Mouse (Mus musculus) c-Kit-positive CD71-positive TER-119-negative erythroid progenitor cells, embryonic 14.5 days (primary cell): ENCODE data around the gene Tmem268.

ENCODE experiments used
- DNase-seq: peaks from one replicate; pipeline ENCODE4 v3.0.0-alpha.2; 2013; ENCODE audit warnings: low read depth

Gene Tmem268

DNA sequence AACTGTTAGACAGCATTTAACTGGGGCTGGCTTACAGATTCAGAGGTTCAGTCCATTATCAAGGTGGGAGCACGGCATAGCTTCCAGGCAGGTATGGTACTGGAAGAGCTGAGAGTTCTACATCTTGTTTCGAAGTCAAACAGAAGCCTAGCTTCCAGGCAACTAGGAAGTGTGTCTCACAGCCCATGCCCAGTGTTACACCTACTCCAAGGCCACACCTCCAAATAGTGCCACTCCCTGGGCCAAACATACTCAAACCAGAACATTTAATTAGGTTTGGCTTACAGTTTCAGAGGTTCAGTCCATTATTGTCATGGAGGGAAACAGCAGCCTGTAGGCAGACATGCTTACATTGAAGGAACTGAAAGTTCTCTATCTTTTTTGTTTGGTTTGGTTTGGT, 3.5 kb upstream of the Tmem268 start:
- DNase-seq: no peak

DNA sequence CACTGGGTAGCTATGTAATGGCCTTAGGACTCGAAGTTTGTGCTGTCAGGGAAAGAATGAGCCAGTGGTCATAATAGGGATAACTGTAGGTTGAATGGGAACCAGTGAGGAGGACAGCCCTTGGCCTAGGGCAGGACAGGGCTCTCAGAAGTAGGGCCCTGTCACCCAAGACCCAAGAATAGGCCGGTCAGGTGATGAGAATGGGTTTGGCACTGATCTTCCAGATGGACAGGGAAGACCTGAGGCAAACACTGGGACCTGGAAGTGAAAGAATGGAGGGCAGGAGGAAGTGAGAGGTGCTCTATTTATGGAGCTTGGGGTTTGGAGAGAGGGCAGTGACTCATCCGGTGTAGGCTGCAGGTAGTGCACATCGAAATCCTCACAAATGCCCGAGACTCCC, 1.9 kb upstream of the Tmem268 start:
- no peak for DNase-seq

DNA sequence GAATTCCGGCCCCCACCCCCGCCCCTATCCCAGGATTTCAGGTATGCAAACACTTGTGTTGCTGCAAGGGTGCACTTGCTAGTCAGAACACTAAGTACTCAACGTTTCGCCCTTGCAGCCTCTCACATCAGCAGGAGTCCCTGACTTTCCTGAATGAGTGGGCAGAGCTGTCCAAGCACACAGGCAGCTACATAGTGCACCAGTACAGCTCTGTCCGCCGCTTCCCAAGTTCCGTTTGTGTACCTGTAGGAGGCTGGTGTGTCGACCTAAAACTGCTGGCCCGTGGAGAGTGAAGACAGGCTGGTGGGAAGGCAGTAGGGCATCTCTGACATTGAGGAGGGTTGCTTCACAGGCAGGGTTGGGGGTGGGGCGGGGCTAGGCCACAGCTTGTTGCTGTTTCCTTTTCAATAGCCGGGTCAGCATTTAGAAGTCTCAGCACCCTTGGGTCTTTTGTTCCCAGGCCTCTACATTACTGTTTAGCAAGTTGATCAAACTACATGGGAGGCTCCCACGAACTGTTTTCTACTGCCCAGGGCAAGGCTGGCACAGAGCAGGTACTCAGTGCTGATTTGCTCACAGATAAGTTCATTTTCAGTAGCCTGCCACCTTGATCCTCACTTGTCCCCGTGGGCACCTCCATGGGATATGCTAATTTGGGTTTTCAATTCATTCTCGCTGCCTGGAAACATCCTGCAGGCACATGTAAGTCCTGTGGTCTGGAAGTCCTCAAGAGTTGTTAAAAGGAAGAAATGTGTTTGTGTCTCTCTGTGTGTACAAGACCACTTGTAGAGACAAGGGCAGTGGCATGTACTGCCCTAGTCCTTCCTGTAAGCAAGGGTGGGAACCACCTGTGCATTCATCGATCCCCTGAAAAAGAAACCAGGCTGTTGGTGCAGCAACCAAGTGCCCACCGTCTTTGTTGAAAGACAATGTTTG, 1.2 kb upstream of the Tmem268 start:
- no peak for DNase-seq

DNA sequence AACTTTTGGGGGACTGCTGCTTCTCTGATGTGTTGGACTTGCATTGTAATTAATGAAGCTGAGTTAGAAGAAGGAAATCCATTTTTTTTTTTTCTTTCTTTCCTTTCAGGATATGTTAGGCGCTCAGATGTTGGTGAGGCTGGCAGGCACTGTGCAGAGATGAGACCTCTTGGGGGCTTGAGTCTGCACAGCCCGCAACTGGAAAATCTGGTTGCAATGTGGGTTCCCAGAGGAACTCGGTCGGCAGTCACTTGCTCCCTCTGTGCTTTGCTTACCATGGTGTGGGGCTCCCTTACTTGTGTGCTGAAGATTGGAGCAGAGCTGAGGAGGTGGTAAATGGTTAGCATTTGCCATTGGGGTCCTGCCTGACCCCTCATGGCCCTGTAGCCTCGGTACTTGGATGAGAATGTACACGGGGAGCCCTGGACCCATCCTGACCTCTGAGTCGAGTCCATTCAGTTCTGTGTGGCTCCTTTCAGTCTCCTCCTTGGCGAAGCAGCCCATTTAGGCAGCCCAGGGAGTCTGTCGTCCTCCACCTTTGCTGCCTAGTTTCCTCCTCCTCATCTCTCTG, 631 bp downstream of the Tmem268 start:
- DNase-seq: no peak

DNA sequence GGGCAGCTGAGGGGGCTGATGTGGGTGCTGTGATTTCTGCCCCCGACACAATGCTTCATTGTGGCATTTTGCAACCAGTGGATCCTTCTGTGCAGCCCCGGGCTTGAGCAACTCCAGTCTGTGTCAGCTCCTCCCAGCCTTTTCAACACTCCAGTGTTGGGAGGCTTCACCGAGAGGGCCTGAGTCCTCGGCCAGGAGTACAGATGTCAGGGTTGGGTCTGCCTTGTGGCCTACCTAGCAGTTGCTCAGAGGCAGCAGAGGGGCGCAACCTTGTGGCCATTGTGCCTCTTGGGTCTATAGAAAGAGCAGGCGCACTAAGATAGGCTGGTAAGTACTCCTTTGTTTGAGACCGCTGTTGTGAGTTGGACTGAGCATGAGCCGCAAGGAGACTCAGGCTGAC, 1.5 kb downstream of the Tmem268 start:
- DNase-seq: no peak

DNA sequence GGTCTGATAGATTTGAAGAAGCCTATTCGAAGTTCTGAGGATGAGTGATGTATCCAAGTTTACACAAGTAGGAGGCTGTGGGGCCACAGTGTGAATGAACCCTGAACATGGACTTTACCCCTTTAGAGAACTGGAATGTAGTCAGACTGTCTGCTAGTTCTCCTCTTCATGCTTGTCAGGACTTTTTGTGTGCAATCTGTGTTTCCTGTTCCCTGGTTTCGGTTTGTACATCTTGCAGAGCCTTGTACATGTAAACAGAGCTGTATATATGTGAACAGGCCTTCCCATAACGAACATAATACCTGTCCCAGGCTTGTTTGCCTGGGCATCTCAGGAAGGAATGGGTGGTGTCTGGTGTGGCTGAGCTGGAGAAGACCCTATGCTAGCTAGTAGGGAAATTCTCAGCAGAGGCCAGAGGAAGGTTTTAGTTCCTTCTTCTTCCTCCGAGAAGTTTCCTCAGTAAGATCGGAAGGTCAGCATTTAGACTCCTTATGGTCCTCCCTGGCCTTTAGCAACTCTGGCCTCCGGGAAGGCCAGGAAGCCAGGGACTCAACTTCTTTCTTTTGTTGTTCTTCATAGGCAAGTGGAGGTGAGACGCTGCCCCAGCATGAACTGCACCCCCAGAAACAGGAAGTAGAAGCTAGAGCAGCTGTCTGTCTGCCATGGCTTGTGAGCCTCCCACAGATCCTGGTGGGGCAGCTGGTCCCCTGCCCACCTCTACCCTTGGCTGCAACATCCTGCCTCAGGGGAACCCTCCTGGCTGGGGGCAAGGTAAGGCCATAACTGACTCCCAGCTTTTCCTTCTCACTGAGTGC, 3.5 kb downstream of the Tmem268 start:
- DNase-seq: no peak

DNA sequence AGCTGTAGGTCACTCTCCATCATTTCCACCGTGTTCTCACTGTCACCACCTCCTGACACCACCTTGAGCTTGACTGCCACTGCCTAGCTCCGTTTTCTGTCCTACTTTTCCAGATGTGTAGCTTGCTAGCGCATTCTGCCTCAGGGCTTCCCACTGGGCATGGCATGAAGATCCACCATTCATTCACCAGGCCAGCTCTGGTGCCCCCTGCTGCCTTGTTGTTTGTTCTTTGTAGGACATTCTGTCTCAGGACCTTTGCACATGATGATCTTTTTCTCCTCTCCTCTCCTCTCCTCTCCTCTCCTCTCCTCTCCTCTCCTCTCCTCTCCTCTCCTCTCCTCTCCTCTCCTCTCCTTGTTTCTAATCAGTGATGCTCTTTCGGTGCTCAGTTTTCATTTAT, 4.2 kb downstream of the Tmem268 start:
- no peak for DNase-seq

DNA sequence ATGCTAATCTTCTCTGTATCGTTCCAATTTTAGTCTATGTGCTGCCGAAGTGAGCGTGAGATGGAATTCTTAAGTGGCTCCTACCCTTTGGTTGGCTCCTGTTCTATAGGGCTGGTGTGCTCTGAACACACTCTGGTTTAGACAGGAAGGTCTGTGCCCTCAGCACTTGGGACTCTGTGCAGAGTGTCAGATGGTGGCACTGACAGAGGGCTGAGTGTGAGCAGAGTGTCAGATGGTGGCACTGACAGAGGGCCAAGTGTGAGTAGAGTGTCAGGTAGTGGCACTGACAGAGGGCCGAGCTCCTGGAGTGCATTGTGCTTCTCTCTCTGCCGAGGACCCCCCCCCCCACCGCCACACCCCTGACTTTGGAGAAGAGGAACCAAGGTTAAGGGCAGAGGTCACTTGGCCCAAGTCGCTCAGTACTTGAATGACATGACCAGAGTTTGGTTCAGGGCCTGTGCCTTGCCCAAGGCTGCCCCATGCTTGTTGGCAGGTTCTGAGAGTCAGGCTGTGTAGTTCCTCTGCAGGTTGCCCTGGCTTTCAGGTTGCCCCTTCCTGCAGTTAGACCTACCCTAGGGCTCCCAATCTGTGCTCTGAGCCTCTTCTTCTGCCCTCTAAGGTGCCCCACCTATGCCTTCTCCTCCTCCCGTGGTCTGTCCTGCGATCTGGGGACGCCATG, 9.3 kb downstream of the Tmem268 start:
- DNase-seq: no peak

DNA sequence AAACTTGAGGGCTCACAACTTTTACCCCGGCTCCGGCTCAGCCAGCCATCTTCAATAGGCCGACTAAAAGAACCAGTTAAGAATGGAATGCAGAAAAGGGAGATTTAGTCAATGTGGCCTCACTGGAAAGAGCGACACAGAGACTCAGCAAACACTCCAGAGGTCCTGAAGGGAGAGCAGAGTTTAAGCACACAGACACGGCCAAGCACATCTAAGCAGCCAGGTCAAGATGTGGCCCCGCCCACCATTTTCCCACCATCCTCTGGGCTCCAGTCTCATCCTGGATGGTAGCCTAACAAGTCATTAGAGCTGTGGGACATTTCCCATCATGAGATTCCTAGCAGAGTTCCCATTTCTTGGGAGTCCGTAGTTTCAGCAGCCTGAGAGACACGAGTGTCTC, 10.7 kb downstream of the Tmem268 start:
- no peak for DNase-seq

DNA sequence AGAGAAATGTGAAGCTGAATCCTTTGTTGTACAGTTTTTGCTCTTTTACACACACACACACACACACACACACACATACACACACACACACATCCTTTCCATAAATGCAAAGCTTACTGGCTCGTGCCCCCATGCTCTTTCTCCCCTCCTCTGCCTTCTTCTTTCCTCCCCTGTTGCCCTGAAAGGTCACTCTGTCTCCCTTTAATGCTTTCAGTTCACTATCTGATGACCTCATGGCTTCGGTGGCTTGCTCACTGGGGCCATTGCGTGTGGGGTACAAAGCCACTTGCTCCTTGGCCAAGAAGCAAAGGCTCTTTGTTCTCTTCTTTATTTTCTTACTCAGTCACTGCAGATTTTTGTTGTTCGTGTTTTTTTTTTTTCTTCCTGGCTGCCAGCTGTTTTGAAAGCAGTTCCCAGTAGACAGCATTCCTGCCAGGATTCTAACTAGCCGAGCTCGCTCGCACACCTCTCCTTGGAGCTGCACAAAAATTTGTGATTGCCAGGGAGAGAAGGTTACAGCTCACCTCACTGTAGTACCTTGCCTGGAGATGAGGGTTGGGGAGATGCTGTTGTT, 11.7 kb downstream of the Tmem268 start:
- DNase-seq: no peak

DNA sequence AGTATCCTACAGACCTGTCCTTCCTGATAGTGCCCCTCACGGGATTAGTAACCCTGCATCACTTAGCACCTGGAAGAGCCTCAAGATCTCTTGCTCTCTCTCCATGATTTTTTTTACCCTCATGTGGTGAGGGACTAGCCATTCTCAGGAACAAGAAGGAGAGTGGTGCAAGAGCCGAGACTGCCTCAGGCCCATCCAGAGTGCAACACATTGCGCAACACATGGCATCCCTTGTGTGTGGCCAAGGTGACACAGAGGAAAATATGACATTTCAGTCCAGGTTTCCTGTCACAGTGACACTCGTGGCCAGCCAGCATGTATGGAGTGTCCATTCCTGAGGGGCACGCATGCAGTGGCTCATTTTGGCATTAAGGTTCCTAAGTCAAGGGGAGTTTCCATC, 14.0 kb downstream of the Tmem268 start:
- no peak for DNase-seq

DNA sequence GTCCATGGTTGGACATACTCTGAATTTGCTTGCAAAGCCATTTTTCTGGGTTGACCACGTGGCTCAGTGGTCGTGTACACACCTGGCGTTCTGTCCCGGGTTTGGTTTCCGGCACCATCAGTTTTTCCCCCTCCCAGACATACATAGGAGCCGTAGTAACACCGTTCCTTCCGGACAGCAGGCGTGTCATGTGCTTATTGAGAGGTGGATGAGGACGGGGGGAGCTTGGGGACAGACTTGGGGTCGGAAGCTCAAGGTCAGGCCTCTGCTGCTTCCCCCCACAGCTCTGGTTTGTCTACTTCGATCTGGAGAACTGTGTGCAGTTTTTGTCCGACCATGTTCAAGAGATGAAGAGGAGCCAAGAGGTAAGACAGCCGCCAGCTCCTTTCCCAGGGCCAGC, 21.1 kb downstream of the Tmem268 start:
- DNase-seq: no peak

DNA sequence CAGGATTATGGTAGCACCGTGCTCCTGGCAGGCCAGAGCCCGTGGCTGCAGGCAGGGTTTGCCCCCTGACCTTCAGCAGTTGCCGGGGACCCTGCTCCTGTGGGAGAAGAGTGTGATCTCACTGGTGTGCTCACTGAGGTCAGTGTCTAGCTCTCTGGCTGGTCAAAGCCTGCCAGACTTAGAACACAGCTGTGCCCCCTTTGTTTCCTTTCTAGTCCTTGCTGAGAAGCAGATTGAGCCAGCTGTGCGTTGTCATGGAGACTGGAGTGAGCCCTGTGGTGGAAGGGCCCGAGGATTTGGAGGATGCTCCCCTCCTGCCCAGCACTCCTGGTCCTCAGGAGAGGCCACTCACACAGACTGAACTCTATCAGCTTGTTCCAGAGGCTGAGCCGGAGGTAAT, 21.5 kb downstream of the Tmem268 start:
- no peak for DNase-seq

DNA sequence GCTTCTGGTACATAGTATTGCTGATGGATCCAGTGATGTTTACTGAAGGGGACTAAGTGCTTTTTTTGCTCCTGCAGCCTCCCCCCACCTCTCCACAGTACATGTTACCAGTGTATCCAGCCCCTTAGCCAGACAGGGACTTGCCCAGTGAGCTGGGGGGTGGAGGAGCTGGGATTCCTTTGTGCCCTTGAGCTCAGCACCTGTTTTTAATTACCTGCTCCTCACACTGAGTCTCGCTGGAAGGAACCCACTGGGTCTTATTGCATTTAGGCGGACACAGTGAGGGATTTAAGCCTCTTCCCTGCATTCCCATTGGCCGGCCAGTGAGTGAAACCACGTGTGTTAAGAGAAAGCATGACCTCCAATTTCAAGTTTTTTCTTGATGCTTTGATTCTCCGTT, 24.0 kb downstream of the Tmem268 start:
- DNase-seq: no peak

DNA sequence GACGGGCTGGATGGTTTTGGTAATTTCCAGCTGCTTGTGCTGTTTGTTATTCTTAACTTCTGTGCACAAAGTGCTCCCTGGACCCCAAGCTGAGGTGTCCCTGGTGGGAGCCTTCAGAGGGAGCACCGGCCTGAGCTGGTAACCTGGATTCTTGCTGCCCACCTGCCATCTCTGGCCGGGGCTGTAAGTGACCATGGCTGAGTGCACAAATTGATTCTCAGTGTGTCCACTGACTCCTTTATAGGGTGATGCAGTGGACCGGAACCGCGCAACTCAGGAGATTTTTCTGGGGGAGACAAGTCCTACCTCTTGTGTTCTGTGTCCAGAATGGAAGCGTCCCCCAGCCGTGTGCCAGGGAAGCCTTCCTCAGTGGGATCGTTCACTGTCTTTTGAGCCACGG, 26.6 kb downstream of the Tmem268 start:
- no peak for DNase-seq

DNA sequence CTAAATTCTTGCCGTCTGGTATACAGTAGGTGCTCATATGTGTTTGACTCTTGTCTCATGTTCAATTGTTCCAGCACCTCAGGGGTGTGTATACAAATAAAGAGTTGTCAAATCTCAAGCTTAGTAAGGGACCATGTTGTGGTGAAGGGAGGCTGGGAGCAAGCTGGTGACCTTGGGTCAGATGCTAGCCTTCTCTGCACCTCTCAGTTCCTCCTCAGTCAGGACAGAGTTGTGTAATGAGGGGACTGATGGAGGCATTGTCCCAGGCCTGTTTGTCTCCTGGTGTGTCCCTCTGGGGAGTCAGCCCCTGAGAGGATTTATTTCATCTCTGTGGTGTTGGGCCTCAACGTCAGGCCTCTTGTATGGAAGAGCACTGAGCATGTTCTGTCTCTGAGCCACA, 27.7 kb downstream of the Tmem268 start:
- DNase-seq: no peak

DNA sequence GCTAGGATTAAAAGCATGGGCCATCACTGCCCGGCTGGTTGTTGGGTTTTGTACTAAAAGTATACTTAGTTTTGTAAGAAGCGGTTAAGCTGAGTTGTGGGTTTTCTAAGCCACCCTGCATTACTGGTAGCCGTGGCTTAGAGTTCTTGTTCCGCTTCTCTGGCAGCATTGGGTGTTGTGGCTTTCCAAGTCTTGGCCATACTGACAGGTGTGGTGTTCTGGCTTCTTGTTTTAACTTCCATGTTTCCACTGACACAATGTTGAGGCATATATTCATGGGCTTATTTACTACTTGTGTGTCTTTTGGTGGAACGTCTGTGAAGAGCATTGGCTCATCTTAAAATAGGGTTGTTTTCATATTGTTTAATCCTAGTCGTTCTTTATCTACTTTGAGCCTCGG, 31.4 kb downstream of the Tmem268 start:
- no peak for DNase-seq

DNA sequence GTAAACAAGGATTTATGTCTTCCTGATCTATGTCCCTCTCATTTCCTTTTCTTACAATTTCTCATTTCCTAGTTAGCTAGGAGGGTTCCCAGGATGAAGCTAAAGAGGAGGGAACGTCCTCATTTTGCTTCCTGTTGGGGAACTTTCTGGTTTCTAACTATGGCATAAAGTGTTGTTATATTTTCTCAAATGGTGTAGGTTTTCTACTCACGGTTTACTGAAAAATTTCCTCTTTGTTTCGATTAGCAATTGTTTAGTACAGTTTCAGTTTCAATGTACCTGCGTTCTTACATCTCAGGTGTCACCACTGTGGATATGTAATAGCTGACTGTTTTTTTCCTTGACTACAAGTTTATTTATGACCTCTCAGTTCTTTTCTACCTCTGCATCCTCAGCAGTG, 32.0 kb downstream of the Tmem268 start:
- DNase-seq: no peak

DNA sequence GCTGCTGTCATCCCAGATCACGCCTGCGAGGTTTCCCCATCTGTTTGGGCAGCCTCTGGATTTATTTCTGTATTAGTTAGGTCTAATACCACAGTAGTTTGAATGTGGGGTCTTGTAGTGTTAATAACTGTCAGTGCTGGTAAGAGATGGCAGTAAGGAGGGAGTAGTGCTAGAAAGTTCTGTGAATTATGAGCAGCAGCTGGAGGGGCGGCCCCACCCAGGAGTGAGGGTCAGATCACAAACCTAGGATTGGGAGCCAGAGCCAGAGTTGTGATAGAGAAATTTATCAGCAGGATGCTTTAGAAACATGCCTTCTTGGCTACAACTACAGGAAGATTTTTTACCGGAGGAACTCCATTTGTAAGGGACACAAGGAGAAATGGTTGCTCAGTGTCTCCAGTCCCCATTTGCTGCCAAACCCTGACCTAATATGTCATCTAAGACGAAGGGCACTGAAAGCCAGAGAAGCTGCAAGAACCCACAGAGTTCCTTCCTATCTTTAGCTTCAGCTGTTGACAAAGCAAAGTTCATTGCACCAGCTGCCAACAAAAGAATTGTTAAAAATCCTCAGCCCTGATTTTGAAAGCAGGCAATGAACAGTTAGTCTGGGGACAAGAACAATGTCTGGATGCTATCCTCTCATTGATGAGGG, 36.0 kb downstream of the Tmem268 start:
- no peak for DNase-seq

DNA sequence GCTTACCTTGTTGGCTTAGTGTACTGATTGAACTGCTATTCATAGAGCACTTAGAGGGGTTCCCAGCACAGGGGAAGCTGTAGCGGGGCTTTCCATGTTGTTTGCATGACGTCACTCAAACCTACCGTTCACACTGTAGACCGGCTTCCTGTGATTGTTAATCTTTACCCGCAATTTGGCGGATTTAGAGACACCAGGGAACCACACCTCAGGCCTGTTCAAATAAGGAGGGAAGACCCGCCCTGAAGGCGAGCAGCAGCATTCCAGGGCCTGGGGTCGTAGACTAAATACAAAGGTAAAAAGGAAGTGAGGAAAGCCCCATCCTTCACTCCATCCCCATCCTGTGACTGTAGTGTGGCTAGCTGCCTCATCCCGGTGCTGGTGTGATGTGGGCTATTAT, 36.7 kb downstream of the Tmem268 start:
- no peak for DNase-seq

DNA sequence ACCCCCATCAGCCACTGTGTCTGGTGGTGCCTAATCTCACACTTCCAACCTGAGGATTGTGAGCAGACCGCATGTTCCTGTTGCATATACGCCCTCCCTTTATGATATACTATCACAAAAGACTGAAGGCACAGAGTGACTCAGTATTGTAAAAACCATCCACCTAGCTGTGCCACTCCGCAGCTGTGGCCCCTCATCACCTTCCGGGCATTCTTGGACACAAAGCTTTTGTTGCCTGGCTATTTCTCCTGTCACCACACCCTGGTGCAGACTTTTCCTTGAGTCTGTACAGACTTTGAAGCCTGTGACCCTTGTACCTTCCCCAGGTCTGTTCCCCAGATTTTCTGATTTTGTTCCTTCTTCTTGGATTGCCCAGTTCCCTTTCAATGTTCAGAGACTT, 37.4 kb downstream of the Tmem268 start:
- no peak for DNase-seq

DNA sequence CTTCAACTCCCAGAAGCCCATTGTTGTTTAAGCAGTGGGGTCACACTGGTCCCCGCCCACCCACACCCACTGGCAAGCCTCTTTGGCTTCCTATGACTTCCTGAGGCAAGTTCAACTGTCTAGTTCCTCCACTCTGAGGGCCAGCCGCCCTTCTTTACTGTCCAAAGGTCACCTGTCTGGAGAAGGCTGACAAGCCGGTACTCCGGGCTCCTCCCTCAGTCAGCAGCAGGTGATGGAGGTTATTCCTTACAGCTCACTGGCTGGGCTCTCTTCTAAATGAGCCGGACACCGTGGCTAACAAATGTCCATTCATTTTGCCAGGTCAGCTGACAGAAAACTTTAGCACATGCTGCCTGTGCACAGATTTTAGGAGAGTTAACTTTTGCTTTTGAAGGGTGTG, 42.2 kb downstream of the Tmem268 start:
- no peak for DNase-seq
